Mouse (Mus musculus) erythroblast, embryonic 14.5 days (primary cell): Measurements from ENCODE around the gene Trim52. TPM values are rescaled to one million over a fixed set of nuclear protein-coding genes. Genes with fewer than 3 reads are reported as not detected.
"Not testable (repeated sequence)": the region's sequence is repeated elsewhere in the genome, so short reads cannot be mapped to it uniquely, and the experiment has no call there.

Source experiments
- H3K27me3 ChIP-seq: 2 replicates; pipeline ENCODE4 v1.6.1; 2012; ENCODE audit warnings: inconsistent platforms; ENCODE audit not compliant: control insufficient read depth
- H3K36me3 ChIP-seq: 2 replicates; pipeline ENCODE4 v1.6.1; 2012; ENCODE audit warnings: mild to moderate bottlenecking, inconsistent platforms; ENCODE audit not compliant: control insufficient read depth
- H3K4me1 ChIP-seq: 2 replicates; pipeline ENCODE4 v1.6.1; 2012; ENCODE audit warnings: inconsistent platforms; ENCODE audit not compliant: control insufficient read depth
- H3K4me3 ChIP-seq: replicated peaks from 2 replicates; pipeline ENCODE3; 2012; ENCODE audit warnings: moderate library complexity, mild to moderate bottlenecking, inconsistent platforms
- H3K9me3 ChIP-seq: 2 replicates; pipeline ENCODE4 v1.6.1; 2012; ENCODE audit warnings: low read length, inconsistent platforms, mixed read lengths; ENCODE audit not compliant: control insufficient read depth
- GATA1 ChIP-seq: IDR thresholded peaks from 2 replicates; pipeline ENCODE4 v1.6.1; 2012; ENCODE audit warnings: low read length, inconsistent platforms, mixed read lengths
- TAL1 ChIP-seq: IDR thresholded peaks from 3 replicates; pipeline ENCODE4 v1.6.1; 2012; ENCODE audit warnings: low read length, inconsistent platforms, mixed read lengths
- polyA plus RNA-seq: library from polyadenylated mRNA; stranded (reverse); fragments of >175 nt; gene quantifications from 2 replicates; pipeline ENCODE4 v1.2.3, GENCODE M21; 2012

Gene Trim52
- polyA plus RNA-seq, 1 experiment, result not detected

- Histone ChIP-seq H3K9me3 (peaks cover 2% of the 10 kb centered on the region; the same call in 1 of the 2 replicates), H3K27me3 (no peaks in the 10 kb centered on the region), H3K36me3 (no peaks in the 10 kb centered on the region), H3K4me3 (no peak overlapping the region), H3K4me1 (no peaks in the 10 kb centered on the region)
- TF ChIP-seq GATA1 (no peak), TAL1 (no peak)
Observed at GRCm38 (mm10) chr14:106151188-106151587, 45.2 kb downstream of the Trim52 start.

GRCm38 (mm10) chr14:106154879-106155576, 49.0 kb downstream of the Trim52 start:
- H3K4me3 ChIP-seq, result no peak overlapping the region
- no peaks in the 10 kb centered on the region for H3K36me3 ChIP-seq
- TF ChIP-seq GATA1 (no peak), TAL1 (no peak)
- H3K9me3 ChIP-seq, result peaks cover 2% of the 10 kb centered on the region; the same call in 1 of the 2 replicates
- H3K27me3 ChIP-seq, result no peaks in the 10 kb centered on the region
- H3K4me1 ChIP-seq, result no peaks in the 10 kb centered on the region

GRCm38 (mm10) chr14:106156533-106156932, 50.5 kb downstream of the Trim52 start:
- H3K27me3 ChIP-seq, result no peaks in the 10 kb centered on the region
- TF ChIP-seq TAL1 (no peak), GATA1 (no peak)
- no peaks in the 10 kb centered on the region for H3K36me3 ChIP-seq
- H3K4me3 ChIP-seq, result no peak overlapping the region
- peaks cover 2% of the 10 kb centered on the region; the same call in 1 of the 2 replicates for H3K9me3 ChIP-seq
- H3K4me1 ChIP-seq, result no peaks in the 10 kb centered on the region

- H3K4me3 ChIP-seq, result no peak overlapping the region
- TF ChIP-seq GATA1 (no peak), TAL1 (no peak)
- no peaks in the 10 kb centered on the region for H3K4me1 ChIP-seq
- peaks cover 3% of the 10 kb centered on the region; the same call in 1 of the 2 replicates for H3K9me3 ChIP-seq
- H3K36me3 ChIP-seq, result no peaks in the 10 kb centered on the region
- no peaks in the 10 kb centered on the region for H3K27me3 ChIP-seq
Observed at GRCm38 (mm10) chr14:106162331-106162730, 56.3 kb downstream of the Trim52 start.

GRCm38 (mm10) chr14:106163196-106163595, 57.2 kb downstream of the Trim52 start:
- no peaks in the 10 kb centered on the region for H3K4me1 ChIP-seq
- H3K9me3 ChIP-seq, result peaks cover 3% of the 10 kb centered on the region; the same call in 1 of the 2 replicates
- TF ChIP-seq TAL1, result no peak
- no peak for TF ChIP-seq GATA1

GRCm38 (mm10) chr14:106163933-106164332, 57.9 kb downstream of the Trim52 start:
- H3K4me1 ChIP-seq, H3K36me3 ChIP-seq, H3K9me3 ChIP-seq, H3K4me3 ChIP-seq, H3K27me3 ChIP-seq: not testable (repeated sequence)

More at GRCm38 (mm10) chr14:106163196-106163595, 57.2 kb downstream of the Trim52 start:
- H3K4me3 ChIP-seq, result no peak overlapping the region
- no peaks in the 10 kb centered on the region for H3K27me3 ChIP-seq
- no peaks in the 10 kb centered on the region for H3K36me3 ChIP-seq

GRCm38 (mm10) chr14:106176879-106177278, 70.9 kb downstream of the Trim52 start:
- no peak overlapping the region for H3K4me3 ChIP-seq
- H3K9me3 ChIP-seq, result no peaks in the 10 kb centered on the region
- TF ChIP-seq TAL1 (no peak), GATA1 (no peak)
- H3K4me1 ChIP-seq, result no peaks in the 10 kb centered on the region
- no peaks in the 10 kb centered on the region for H3K36me3 ChIP-seq
- H3K27me3 ChIP-seq, result no peaks in the 10 kb centered on the region

GRCm38 (mm10) chr14:106178245-106178644, 72.2 kb downstream of the Trim52 start:
- no peak for TF ChIP-seq GATA1
- Histone ChIP-seq H3K27me3 (no peaks in the 10 kb centered on the region), H3K9me3 (no peaks in the 10 kb centered on the region), H3K4me1 (no peaks in the 10 kb centered on the region), H3K4me3 (no peak overlapping the region), H3K36me3 (no peaks in the 10 kb centered on the region)

- Histone ChIP-seq H3K9me3 (no peaks in the 10 kb centered on the region), H3K36me3 (no peaks in the 10 kb centered on the region), H3K4me1 (no peaks in the 10 kb centered on the region), H3K4me3 (no peak overlapping the region), H3K27me3 (no peaks in the 10 kb centered on the region)
- TF ChIP-seq TAL1 (no peak), GATA1 (no peak)
Observed at GRCm38 (mm10) chr14:106179102-106179727, 73.2 kb downstream of the Trim52 start.
